Mouse (Mus musculus): ENCODE data around the gene Ifitm1. TPM values are rescaled to one million over a fixed set of nuclear protein-coding genes. Genes with fewer than 3 reads are reported as not detected.
"Not testable (repeated sequence)": the region's sequence is repeated elsewhere in the genome, so short reads cannot be mapped to it uniquely, and the experiment has no call there.

The Ifitm1 gene
- polyA plus RNA-seq, 1 experiment from 2014 or later, result 11.5 TPM

DNA sequence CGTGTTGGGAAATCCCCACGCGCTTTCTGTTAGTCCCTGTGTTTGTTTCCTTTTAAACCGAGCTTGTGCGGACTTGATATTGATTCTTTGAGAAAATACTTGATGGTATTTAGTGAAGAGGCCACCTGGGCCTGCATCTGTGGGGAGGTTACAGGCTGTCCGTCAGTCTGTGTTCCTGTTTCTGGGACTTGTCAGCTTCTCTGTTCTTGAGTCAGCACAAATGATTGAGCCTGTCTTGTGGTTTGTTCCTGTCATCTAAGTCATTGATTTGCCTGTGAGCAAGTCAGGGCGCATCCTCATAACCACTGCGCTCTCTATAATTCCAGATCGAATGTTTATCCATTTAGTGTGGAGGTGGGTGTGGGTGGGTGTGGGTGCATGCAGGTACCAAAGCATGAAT is 9.7 kb downstream of the Ifitm1 start:
- H3K4me1 ChIP-seq (ENCODE audit: control insufficient read depth, insufficient read depth, low read length); DNase-seq; H3K36me3 ChIP-seq (ENCODE audit: control insufficient read depth, insufficient read depth, low read length); ATAC-seq (ENCODE audit: low FRiP score, low TSS enrichment); H3K27me3 ChIP-seq (ENCODE audit: control insufficient read depth, insufficient read depth, low read length); H3K9ac ChIP-seq (replicated peaks; ENCODE audit: low read length); H3K9me3 ChIP-seq (ENCODE audit: control insufficient read depth, low read length); H3K4me3 ChIP-seq (replicated peaks; ENCODE audit: low read depth, low read length); H3K27ac ChIP-seq (replicated peaks; ENCODE audit: low read depth, low read length); H3K4me2 ChIP-seq (ENCODE audit: low read length): not testable (repeated sequence)
- 95% methylated on average over 9 of the region's 9 CpGs for WGBS

DNA sequence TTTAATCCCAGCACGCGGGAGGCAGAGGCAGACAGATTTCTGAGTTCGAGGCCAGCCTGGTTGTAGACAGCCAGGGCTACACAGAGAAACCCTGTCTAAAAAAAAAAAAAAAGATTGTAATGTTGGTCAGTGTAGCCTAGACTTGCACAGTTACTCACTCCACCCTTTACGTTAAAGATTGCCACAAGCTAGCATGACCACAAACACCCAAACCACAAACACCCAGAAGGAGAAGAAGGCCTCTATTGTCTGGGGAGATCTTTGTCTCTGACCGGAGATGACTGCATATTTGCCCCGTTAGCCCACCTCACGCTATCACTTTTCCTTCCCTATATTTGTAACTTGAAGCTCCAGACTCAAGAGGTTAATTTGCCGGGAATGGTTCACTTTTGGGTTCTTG is 14.7 kb downstream of the Ifitm1 start:
- 94% methylated on average over 8 of the region's 8 CpGs for WGBS
- H3K36me3 ChIP-seq (ENCODE audit: control insufficient read depth, insufficient read depth, low read length), result no peaks in the 10 kb centered on the region
- DNase-seq, result no peak
- H3K4me1 ChIP-seq (ENCODE audit: control insufficient read depth, insufficient read depth, low read length), result no peaks in the 10 kb centered on the region
- H3K27me3 ChIP-seq (ENCODE audit: control insufficient read depth, insufficient read depth, low read length), result no peaks in the 10 kb centered on the region
- H3K4me2 ChIP-seq (ENCODE audit: low read length), result no peak overlapping the region
- no peak overlapping the region for H3K4me3 ChIP-seq (replicated peaks; ENCODE audit: low read depth, low read length)
- ATAC-seq (ENCODE audit: low FRiP score, low TSS enrichment), result no peak
- H3K27ac ChIP-seq (replicated peaks; ENCODE audit: low read depth, low read length), result no peak overlapping the region
- H3K9me3 ChIP-seq (ENCODE audit: control insufficient read depth, low read length), result no peaks in the 10 kb centered on the region
- no peak overlapping the region for H3K9ac ChIP-seq (replicated peaks; ENCODE audit: low read length)

- Histone ChIP-seq H3K36me3 (ENCODE audit: control insufficient read depth, insufficient read depth, low read length) (no peaks in the 10 kb centered on the region), H3K27me3 (ENCODE audit: control insufficient read depth, insufficient read depth, low read length) (no peaks in the 10 kb centered on the region), H3K9ac (replicated peaks; ENCODE audit: low read length) (no peak overlapping the region), H3K4me2 (ENCODE audit: low read length) (no peak overlapping the region), H3K4me3 (replicated peaks; ENCODE audit: low read depth, low read length) (no peak overlapping the region), H3K9me3 (ENCODE audit: control insufficient read depth, low read length) (no peaks in the 10 kb centered on the region), H3K27ac (replicated peaks; ENCODE audit: low read depth, low read length) (no peak overlapping the region), H3K4me1 (ENCODE audit: control insufficient read depth, insufficient read depth, low read length) (no peaks in the 10 kb centered on the region)
- DNase-seq (no peak), ATAC-seq (ENCODE audit: low FRiP score, low TSS enrichment) (no peak)
- 91% methylated on average over 7 of the region's 7 CpGs for WGBS
These were observed 15.9 kb downstream of the Ifitm1 start for GRCm38 (mm10) chr7:140982971-140983370.

DNA sequence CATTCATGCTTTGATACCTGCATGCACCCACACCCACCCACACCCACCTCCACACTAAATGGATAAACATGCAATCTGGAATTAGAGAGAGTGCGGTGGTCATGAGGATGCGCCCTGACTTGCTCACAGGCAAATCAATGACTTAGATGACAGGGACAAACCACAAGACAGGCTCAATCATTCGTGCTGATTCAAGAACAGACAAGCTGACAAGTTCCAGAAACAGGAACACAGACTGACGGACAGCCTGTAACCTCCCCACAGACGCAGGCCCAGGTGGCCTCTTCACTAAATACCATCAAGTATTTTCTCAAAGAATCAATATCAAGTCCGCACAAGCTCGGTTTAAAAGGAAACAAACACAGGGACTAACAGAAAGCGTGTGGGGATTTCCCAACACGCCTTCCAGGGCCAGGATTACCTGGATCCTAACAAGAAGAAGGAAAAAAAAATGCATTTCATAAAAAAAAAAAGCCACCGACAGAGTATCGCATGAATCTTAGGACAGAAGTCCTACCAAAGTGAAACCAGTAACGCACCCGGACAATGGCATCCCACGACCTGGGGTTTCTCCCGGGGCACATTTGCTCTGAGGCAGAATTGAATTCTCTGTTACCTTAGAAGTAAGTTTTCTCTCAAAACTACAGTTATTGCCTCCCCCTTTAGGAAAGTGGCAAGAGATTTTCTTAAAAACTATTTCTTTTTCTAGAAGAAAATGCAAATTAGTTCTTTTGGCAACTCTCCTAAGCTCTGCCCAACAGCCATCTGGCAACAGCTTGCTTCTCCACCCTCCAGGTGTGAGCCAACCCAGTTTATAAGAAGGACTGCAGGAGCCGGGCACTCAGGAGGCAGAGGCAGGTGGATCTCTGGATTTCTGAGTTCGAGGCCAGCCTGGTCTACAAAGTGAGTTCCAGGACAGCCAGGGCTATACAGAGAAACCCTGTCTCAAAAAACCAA is 20.4 kb downstream of the Ifitm1 start:
- DNase-seq, result no peak
- Histone ChIP-seq H3K36me3 (ENCODE audit: control insufficient read depth, insufficient read depth, low read length) (no peaks in the 10 kb centered on the region), H3K4me3 (replicated peaks; ENCODE audit: low read depth, low read length) (no peak overlapping the region), H3K27me3 (ENCODE audit: control insufficient read depth, insufficient read depth, low read length) (no peaks in the 10 kb centered on the region), H3K4me2 (ENCODE audit: low read length) (no peak overlapping the region), H3K9ac (replicated peaks; ENCODE audit: low read length) (no peak overlapping the region), H3K4me1 (ENCODE audit: control insufficient read depth, insufficient read depth, low read length) (no peaks in the 10 kb centered on the region), H3K9me3 (ENCODE audit: control insufficient read depth, low read length) (no peaks in the 10 kb centered on the region), H3K27ac (replicated peaks; ENCODE audit: low read depth, low read length) (no peak overlapping the region)
- ATAC-seq (ENCODE audit: low FRiP score, low TSS enrichment), result no peak
- WGBS, result 90% methylated on average over 17 of the region's 17 CpGs

GRCm38 (mm10) chr7:140989022-140989421 is 22.0 kb downstream of the Ifitm1 start:
- no peaks in the 10 kb centered on the region for H3K36me3 ChIP-seq (ENCODE audit: control insufficient read depth, insufficient read depth, low read length)
- H3K9me3 ChIP-seq (ENCODE audit: control insufficient read depth, low read length), result no peaks in the 10 kb centered on the region
- DNase-seq (no peak), ATAC-seq (ENCODE audit: low FRiP score, low TSS enrichment) (no peak)
- 72% methylated on average over 4 of the region's 4 CpGs for WGBS
- H3K9ac ChIP-seq (replicated peaks; ENCODE audit: low read length), result no peak overlapping the region
- no peak overlapping the region for H3K4me2 ChIP-seq (ENCODE audit: low read length)
- no peaks in the 10 kb centered on the region for H3K27me3 ChIP-seq (ENCODE audit: control insufficient read depth, insufficient read depth, low read length)
- no peak overlapping the region for H3K27ac ChIP-seq (replicated peaks; ENCODE audit: low read depth, low read length)
- H3K4me1 ChIP-seq (ENCODE audit: control insufficient read depth, insufficient read depth, low read length), result no peaks in the 10 kb centered on the region
- H3K4me3 ChIP-seq (replicated peaks; ENCODE audit: low read depth, low read length), result no peak overlapping the region

GRCm38 (mm10) chr7:140990185-140990584 is 23.2 kb downstream of the Ifitm1 start:
- no peak for DNase-seq
- ATAC-seq (ENCODE audit: low FRiP score, low TSS enrichment), result no peak
- no peak overlapping the region for H3K9ac ChIP-seq (replicated peaks; ENCODE audit: low read length)
- H3K4me2 ChIP-seq (ENCODE audit: low read length), result no peak overlapping the region
- no peaks in the 10 kb centered on the region for H3K36me3 ChIP-seq (ENCODE audit: control insufficient read depth, insufficient read depth, low read length)
- 81% methylated on average over 6 of the region's 6 CpGs for WGBS
- H3K4me3 ChIP-seq (replicated peaks; ENCODE audit: low read depth, low read length), result no peak overlapping the region
- no peak overlapping the region for H3K27ac ChIP-seq (replicated peaks; ENCODE audit: low read depth, low read length)
- no peaks in the 10 kb centered on the region for H3K4me1 ChIP-seq (ENCODE audit: control insufficient read depth, insufficient read depth, low read length)
- H3K9me3 ChIP-seq (ENCODE audit: control insufficient read depth, low read length), result no peaks in the 10 kb centered on the region
- no peaks in the 10 kb centered on the region for H3K27me3 ChIP-seq (ENCODE audit: control insufficient read depth, insufficient read depth, low read length)

GRCm38 (mm10) chr7:140990622-140991021 is 23.6 kb downstream of the Ifitm1 start:
- H3K4me3 ChIP-seq (replicated peaks; ENCODE audit: low read depth, low read length), result no peak overlapping the region
- no peak overlapping the region for H3K27ac ChIP-seq (replicated peaks; ENCODE audit: low read depth, low read length)
- H3K9ac ChIP-seq (replicated peaks; ENCODE audit: low read length), result no peak overlapping the region
- ATAC-seq (ENCODE audit: low FRiP score, low TSS enrichment) (no peak), DNase-seq (no peak)
- H3K36me3 ChIP-seq (ENCODE audit: control insufficient read depth, insufficient read depth, low read length), result no peaks in the 10 kb centered on the region
- H3K4me1 ChIP-seq (ENCODE audit: control insufficient read depth, insufficient read depth, low read length), result no peaks in the 10 kb centered on the region
- H3K27me3 ChIP-seq (ENCODE audit: control insufficient read depth, insufficient read depth, low read length), result no peaks in the 10 kb centered on the region
- H3K9me3 ChIP-seq (ENCODE audit: control insufficient read depth, low read length), result no peaks in the 10 kb centered on the region
- 75% methylated on average over 5 of the region's 5 CpGs for WGBS
- no peak overlapping the region for H3K4me2 ChIP-seq (ENCODE audit: low read length)

DNA sequence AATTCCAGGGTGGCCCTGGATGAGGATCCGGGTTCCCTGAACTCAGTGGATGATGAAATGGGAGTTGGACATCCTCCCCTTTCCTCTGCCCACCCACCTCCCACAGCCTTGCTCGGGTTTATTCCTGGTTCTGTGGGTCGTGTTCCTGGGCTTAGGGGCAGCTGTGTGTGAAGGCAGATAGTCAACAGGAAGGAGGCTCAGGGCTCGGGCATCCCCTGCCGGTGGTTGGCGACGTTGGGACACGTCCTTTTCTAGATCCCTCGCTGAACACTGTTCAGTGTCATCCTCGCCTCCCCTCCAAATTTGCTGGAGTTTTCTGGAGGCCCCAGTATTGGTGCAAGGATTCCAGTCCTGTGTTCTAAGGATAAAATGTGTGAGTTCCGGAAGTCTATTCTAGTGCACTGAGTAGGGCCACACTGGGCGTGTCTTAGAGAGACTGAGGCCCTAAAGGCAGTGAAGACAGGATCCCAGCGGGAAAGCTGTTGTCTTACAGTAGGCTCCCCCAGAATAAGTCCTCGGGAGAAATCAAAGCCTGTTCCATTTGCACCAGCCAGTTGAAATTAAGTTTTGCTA is 24.2 kb downstream of the Ifitm1 start:
- H3K4me3 ChIP-seq (replicated peaks; ENCODE audit: low read depth, low read length), result no peak overlapping the region
- no peaks in the 10 kb centered on the region for H3K4me1 ChIP-seq (ENCODE audit: control insufficient read depth, insufficient read depth, low read length)
- WGBS, result 89% methylated on average over 14 of the region's 14 CpGs
- H3K9ac ChIP-seq (replicated peaks; ENCODE audit: low read length), result no peak overlapping the region
- no peak overlapping the region for H3K27ac ChIP-seq (replicated peaks; ENCODE audit: low read depth, low read length)
- no peak for DNase-seq
- H3K36me3 ChIP-seq (ENCODE audit: control insufficient read depth, insufficient read depth, low read length), result no peaks in the 10 kb centered on the region
- no peaks in the 10 kb centered on the region for H3K9me3 ChIP-seq (ENCODE audit: control insufficient read depth, low read length)
- H3K4me2 ChIP-seq (ENCODE audit: low read length), result no peak overlapping the region
- H3K27me3 ChIP-seq (ENCODE audit: control insufficient read depth, insufficient read depth, low read length), result no peaks in the 10 kb centered on the region
- ATAC-seq (ENCODE audit: low FRiP score, low TSS enrichment), result no peak

DNA sequence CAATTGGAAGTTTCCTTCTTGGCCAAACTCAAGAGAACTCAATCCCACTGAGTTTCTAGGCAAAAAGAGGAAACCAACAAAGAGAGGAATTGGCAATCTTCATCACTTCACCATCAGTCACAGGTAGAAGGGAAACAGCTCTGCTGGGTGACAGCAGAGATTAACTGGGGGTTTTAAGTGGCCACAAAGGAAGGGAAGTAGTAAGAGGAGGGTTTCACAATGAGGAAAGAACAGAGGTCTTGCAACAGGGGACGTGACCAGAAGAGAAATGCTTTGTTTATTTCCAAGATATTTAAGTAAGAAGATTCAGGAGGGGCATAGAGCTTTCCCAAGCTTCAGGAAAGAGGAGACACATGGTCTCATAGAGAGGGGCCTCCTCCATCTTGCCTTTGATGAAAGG is 30.8 kb downstream of the Ifitm1 start:
- H3K9me3 ChIP-seq (ENCODE audit: control insufficient read depth, low read length), result no peaks in the 10 kb centered on the region
- no peak overlapping the region for H3K4me2 ChIP-seq (ENCODE audit: low read length)
- no peaks in the 10 kb centered on the region for H3K27me3 ChIP-seq (ENCODE audit: control insufficient read depth, insufficient read depth, low read length)
- H3K36me3 ChIP-seq (ENCODE audit: control insufficient read depth, insufficient read depth, low read length), result no peaks in the 10 kb centered on the region
- H3K4me1 ChIP-seq (ENCODE audit: control insufficient read depth, insufficient read depth, low read length), result no peaks in the 10 kb centered on the region
- 61% methylated on average over 1 of the region's 1 CpGs for WGBS
- no peak for ATAC-seq (ENCODE audit: low FRiP score, low TSS enrichment)
- no peak overlapping the region for H3K4me3 ChIP-seq (replicated peaks; ENCODE audit: low read depth, low read length)
- H3K9ac ChIP-seq (replicated peaks; ENCODE audit: low read length), result no peak overlapping the region
- no peak for DNase-seq
- no peak overlapping the region for H3K27ac ChIP-seq (replicated peaks; ENCODE audit: low read depth, low read length)
